Mouse (Mus musculus): Measurements from ENCODE around the gene Gramd1b. TPM values are rescaled to one million over a fixed set of nuclear protein-coding genes. Genes with fewer than 3 reads are reported as not detected.

The Gramd1b gene
- polyA plus RNA-seq, 1 experiment from 2014 or later, result 7.1 TPM

GRCm38 (mm10) chr9:40400854-40401253, 130.3 kb downstream of the Gramd1b start:
- no peak overlapping the region for H3K9ac ChIP-seq (ENCODE audit: low read depth, low read length)
- H3K27me3 ChIP-seq (replicated peaks; ENCODE audit: control insufficient read depth, insufficient read depth, low read length), result no peaks in the 10 kb centered on the region
- no peaks in the 10 kb centered on the region for H3K36me3 ChIP-seq (ENCODE audit: control insufficient read depth, insufficient read depth, low read length)
- no peak for ATAC-seq (ENCODE audit: low read depth)
- no peaks in the 10 kb centered on the region for H3K9me3 ChIP-seq (ENCODE audit: control insufficient read depth, low read length)
- H3K4me3 ChIP-seq (ENCODE audit: low read depth, low read length), result no peak overlapping the region
- 79% methylated on average over 9 of the region's 9 CpGs for WGBS
- no peak for DNase-seq (ENCODE audit: low spot score)
- H3K4me2 ChIP-seq (ENCODE audit: low read depth, low read length), result no peak overlapping the region
- H3K4me1 ChIP-seq (ENCODE audit: control insufficient read depth, insufficient read depth, low read length), result no peaks in the 10 kb centered on the region
- H3K27ac ChIP-seq (replicated peaks; ENCODE audit: low read depth, low read length), result no peak overlapping the region

- DNase-seq (ENCODE audit: low spot score) (no peak), ATAC-seq (ENCODE audit: low read depth) (no peak)
- Histone ChIP-seq H3K27ac (replicated peaks; ENCODE audit: low read depth, low read length) (no peak overlapping the region), H3K9me3 (ENCODE audit: control insufficient read depth, low read length) (no peaks in the 10 kb centered on the region), H3K4me2 (ENCODE audit: low read depth, low read length) (no peak overlapping the region), H3K4me1 (ENCODE audit: control insufficient read depth, insufficient read depth, low read length) (no peaks in the 10 kb centered on the region), H3K9ac (ENCODE audit: low read depth, low read length) (no peak overlapping the region), H3K36me3 (ENCODE audit: control insufficient read depth, insufficient read depth, low read length) (no peaks in the 10 kb centered on the region), H3K27me3 (replicated peaks; ENCODE audit: control insufficient read depth, insufficient read depth, low read length) (no peaks in the 10 kb centered on the region), H3K4me3 (ENCODE audit: low read depth, low read length) (no peak overlapping the region)
- 42% methylated on average over 2 of the region's 2 CpGs for WGBS
Observed at GRCm38 (mm10) chr9:40400171-40400570, 131.0 kb downstream of the Gramd1b start.

- ATAC-seq (ENCODE audit: low read depth) (no peak), DNase-seq (ENCODE audit: low spot score) (no peak)
- Histone ChIP-seq H3K9me3 (ENCODE audit: control insufficient read depth, low read length) (no peaks in the 10 kb centered on the region), H3K4me2 (ENCODE audit: low read depth, low read length) (no peak overlapping the region), H3K9ac (ENCODE audit: low read depth, low read length) (no peak overlapping the region), H3K4me3 (ENCODE audit: low read depth, low read length) (no peak overlapping the region), H3K27ac (replicated peaks; ENCODE audit: low read depth, low read length) (no peak overlapping the region), H3K4me1 (ENCODE audit: control insufficient read depth, insufficient read depth, low read length) (no peaks in the 10 kb centered on the region), H3K36me3 (ENCODE audit: control insufficient read depth, insufficient read depth, low read length) (no peaks in the 10 kb centered on the region), H3K27me3 (replicated peaks; ENCODE audit: control insufficient read depth, insufficient read depth, low read length) (no peaks in the 10 kb centered on the region)
- WGBS, result 75% methylated on average over 6 of the region's 6 CpGs
Observed at GRCm38 (mm10) chr9:40399359-40399932, 131.7 kb downstream of the Gramd1b start.

GRCm38 (mm10) chr9:40397471-40398245, 133.5 kb downstream of the Gramd1b start:
- Histone ChIP-seq H3K27me3 (replicated peaks; ENCODE audit: control insufficient read depth, insufficient read depth, low read length) (no peaks in the 10 kb centered on the region), H3K9ac (ENCODE audit: low read depth, low read length) (no peak overlapping the region), H3K36me3 (ENCODE audit: control insufficient read depth, insufficient read depth, low read length) (no peaks in the 10 kb centered on the region), H3K27ac (replicated peaks; ENCODE audit: low read depth, low read length) (no peak overlapping the region), H3K4me2 (ENCODE audit: low read depth, low read length) (no peak overlapping the region), H3K4me1 (ENCODE audit: control insufficient read depth, insufficient read depth, low read length) (no peaks in the 10 kb centered on the region), H3K9me3 (ENCODE audit: control insufficient read depth, low read length) (no peaks in the 10 kb centered on the region), H3K4me3 (ENCODE audit: low read depth, low read length) (no peak overlapping the region)
- DNase-seq (ENCODE audit: low spot score) (no peak), ATAC-seq (ENCODE audit: low read depth) (no peak)
- 74% methylated on average over 7 of the region's 7 CpGs for WGBS

- Histone ChIP-seq H3K9me3 (ENCODE audit: control insufficient read depth, low read length) (no peaks in the 10 kb centered on the region), H3K4me2 (ENCODE audit: low read depth, low read length) (peak overlapping the region; percentile 44), H3K27ac (replicated peaks; ENCODE audit: low read depth, low read length) (no peak overlapping the region; the same call in 1 of the 2 replicates), H3K27me3 (replicated peaks; ENCODE audit: control insufficient read depth, insufficient read depth, low read length) (no peaks in the 10 kb centered on the region), H3K4me1 (ENCODE audit: control insufficient read depth, insufficient read depth, low read length) (peaks cover 3% of the 10 kb centered on the region; the same call in 1 of the 2 replicates), H3K36me3 (ENCODE audit: control insufficient read depth, insufficient read depth, low read length) (no peaks in the 10 kb centered on the region), H3K9ac (ENCODE audit: low read depth, low read length) (no peak overlapping the region), H3K4me3 (ENCODE audit: low read depth, low read length) (peak overlapping the region; percentile 22)
- ATAC-seq (ENCODE audit: low read depth), result peak; percentile 73
- WGBS, result 26% methylated on average over 2 of the region's 2 CpGs
- DNase-seq (ENCODE audit: low spot score), result peak; percentile 90
Observed at GRCm38 (mm10) chr9:40397036-40397435, 134.1 kb downstream of the Gramd1b start.

GRCm38 (mm10) chr9:40396171-40396570, 135.0 kb downstream of the Gramd1b start:
- 89% methylated on average over 2 of the region's 2 CpGs for WGBS
- Histone ChIP-seq H3K4me3 (ENCODE audit: low read depth, low read length) (no peak overlapping the region), H3K27ac (replicated peaks; ENCODE audit: low read depth, low read length) (no peak overlapping the region), H3K4me2 (ENCODE audit: low read depth, low read length) (no peak overlapping the region), H3K27me3 (replicated peaks; ENCODE audit: control insufficient read depth, insufficient read depth, low read length) (no peaks in the 10 kb centered on the region; the same call in 1 of the 2 replicates), H3K9me3 (ENCODE audit: control insufficient read depth, low read length) (no peaks in the 10 kb centered on the region), H3K4me1 (ENCODE audit: control insufficient read depth, insufficient read depth, low read length) (peaks cover 10% of the 10 kb centered on the region; the same call in 1 of the 2 replicates), H3K9ac (ENCODE audit: low read depth, low read length) (no peak overlapping the region), H3K36me3 (ENCODE audit: control insufficient read depth, insufficient read depth, low read length) (no peaks in the 10 kb centered on the region)
- DNase-seq (ENCODE audit: low spot score) (no peak), ATAC-seq (ENCODE audit: low read depth) (no peak)

GRCm38 (mm10) chr9:40391852-40392695, 139.1 kb downstream of the Gramd1b start:
- Histone ChIP-seq H3K27me3 (replicated peaks; ENCODE audit: control insufficient read depth, insufficient read depth, low read length) (no peaks in the 10 kb centered on the region; the same call in 1 of the 2 replicates), H3K9me3 (ENCODE audit: control insufficient read depth, low read length) (no peaks in the 10 kb centered on the region), H3K4me3 (ENCODE audit: low read depth, low read length) (peak overlapping the region; percentile 4; the same call in 1 of the 2 replicates), H3K4me2 (ENCODE audit: low read depth, low read length) (peak overlapping the region; percentile 40), H3K9ac (ENCODE audit: low read depth, low read length) (peak overlapping the region; percentile 2; the same call in 1 of the 2 replicates), H3K27ac (replicated peaks; ENCODE audit: low read depth, low read length) (peak overlapping the region; percentile 62; the same call in 1 of the 2 replicates), H3K4me1 (ENCODE audit: control insufficient read depth, insufficient read depth, low read length) (peaks cover 10% of the 10 kb centered on the region; the same call in 1 of the 2 replicates), H3K36me3 (ENCODE audit: control insufficient read depth, insufficient read depth, low read length) (no peaks in the 10 kb centered on the region)
- DNase-seq (ENCODE audit: low spot score) (peak; percentile 83), ATAC-seq (ENCODE audit: low read depth) (peak; percentile 92)
- WGBS, result 15% methylated on average over 20 of the region's 20 CpGs

- no peak overlapping the region for H3K27ac ChIP-seq (replicated peaks; ENCODE audit: low read depth, low read length)
- H3K27me3 ChIP-seq (replicated peaks; ENCODE audit: control insufficient read depth, insufficient read depth, low read length), result no peaks in the 10 kb centered on the region; the same call in 1 of the 2 replicates
- H3K9ac ChIP-seq (ENCODE audit: low read depth, low read length), result 0 out of 2 replicates have a peak overlapping the region, but pooled peaks have one; percentile 2
- H3K9me3 ChIP-seq (ENCODE audit: control insufficient read depth, low read length), result no peaks in the 10 kb centered on the region
- H3K36me3 ChIP-seq (ENCODE audit: control insufficient read depth, insufficient read depth, low read length), result no peaks in the 10 kb centered on the region
- 69% methylated on average over 17 of the region's 17 CpGs for WGBS
- peaks cover 10% of the 10 kb centered on the region; the same call in 1 of the 2 replicates for H3K4me1 ChIP-seq (ENCODE audit: control insufficient read depth, insufficient read depth, low read length)
- peak overlapping the region; percentile 40; the same call in 1 of the 2 replicates for H3K4me2 ChIP-seq (ENCODE audit: low read depth, low read length)
- ATAC-seq (ENCODE audit: low read depth) (no peak), DNase-seq (ENCODE audit: low spot score) (no peak)
- H3K4me3 ChIP-seq (ENCODE audit: low read depth, low read length), result no peak overlapping the region
Observed at GRCm38 (mm10) chr9:40391359-40391758, 139.8 kb downstream of the Gramd1b start.

Data from embryonic facial prominence, embryonic 14.5 days (tissue).